Mouse (Mus musculus) stomach, embryonic 16.5 days (tissue): ENCODE measurements at regions not wholly inside any gene's neighbourhood (a gene's known extent, or its start where the extent isn't known, plus 50 kb on each side); places are given as distances from the start of the nearest gene placed in this dataset.

Source experiments
- ATAC-seq: fragments of 200-750 bp; cut with Nextera tagmentation; 2 replicates; pipeline ENCODE4 v1.8.0; 2017; ENCODE audit warnings: moderate number of reproducible peaks, moderate TSS enrichment; ENCODE audit not compliant: insufficient read depth, low FRiP score
- H3K27ac ChIP-seq: fragments of 300-500 bp; sonication (generic); 2 replicates; pipeline ENCODE4 v1.5.1; 2014; ENCODE audit warnings: low read length
- H3K27me3 ChIP-seq: fragments of 300-500 bp; sonication (generic); 2 replicates; pipeline ENCODE4 v1.6.1; 2014; ENCODE audit warnings: low read length, control low read depth, mixed read lengths; ENCODE audit not compliant: control insufficient read depth, insufficient read depth
- H3K36me3 ChIP-seq: fragments of 300-500 bp; sonication (generic); 2 replicates; pipeline ENCODE4 v1.6.1; 2014; ENCODE audit warnings: low read length; ENCODE audit not compliant: control insufficient read depth, insufficient read depth
- H3K4me1 ChIP-seq: fragments of 300-500 bp; sonication (generic); 2 replicates; pipeline ENCODE4 v1.6.1; 2014; ENCODE audit warnings: low read length, control low read depth, mixed read lengths; ENCODE audit not compliant: control insufficient read depth, insufficient read depth
- H3K4me2 ChIP-seq: fragments of 300-500 bp; sonication (generic); 2 replicates; pipeline ENCODE4 v1.6.1; 2014; ENCODE audit warnings: low read depth, low read length, mixed read lengths
- H3K4me3 ChIP-seq: fragments of 300-500 bp; sonication (generic); replicated peaks from 2 replicates; pipeline ENCODE4 v1.5.1; 2014; ENCODE audit warnings: mild to moderate bottlenecking, low read length
- H3K9ac ChIP-seq: fragments of 300-500 bp; sonication (generic); 2 replicates; pipeline ENCODE4 v1.6.1; 2014; ENCODE audit warnings: low read length
- H3K9me3 ChIP-seq: fragments of 300-500 bp; sonication (generic); replicated peaks from 2 replicates; pipeline ENCODE4 v1.6.1; 2016; ENCODE audit warnings: low read length, control low read depth; ENCODE audit not compliant: control insufficient read depth
- WGBS: fragments of 180-500 bp; shearing (Covaris S2); extraction: QIAGEN DNeasy Blood & Tissue Kit; methylation state at CpG from one replicate; pipeline ENCODE4 v1.1.7; 2014; 5-methylcytosine and 5-hydroxymethylcytosine counted together

DNA sequence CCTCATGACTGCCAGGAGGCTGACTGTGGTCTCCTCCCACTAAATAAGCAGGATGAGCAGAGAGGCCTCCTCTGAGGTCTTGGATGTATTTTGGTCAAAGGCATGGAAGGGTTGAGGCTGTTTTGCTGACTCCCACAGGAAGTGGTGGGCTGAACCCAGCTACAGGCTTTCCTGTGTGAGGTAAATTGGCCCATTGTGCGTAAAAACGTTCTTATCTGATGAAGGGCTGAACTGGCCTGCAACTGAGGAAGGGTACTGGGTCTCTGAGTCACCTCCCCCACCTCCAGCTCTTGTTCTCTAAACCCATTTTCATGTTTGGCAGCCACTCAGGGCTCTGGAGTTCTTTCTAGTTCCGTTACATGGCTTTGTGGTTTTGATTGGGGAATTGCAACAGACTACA is 138.7 kb downstream of the Cog6 start:
- H3K9ac ChIP-seq = no peak overlapping the region
- H3K9me3 ChIP-seq = no peaks in the 10 kb centered on the region
- H3K36me3 ChIP-seq = no peaks in the 10 kb centered on the region
- no peak overlapping the region for H3K4me3 ChIP-seq
- H3K27me3 ChIP-seq = no peaks in the 10 kb centered on the region
- WGBS = 61% methylated on average over 3 of the region's 3 CpGs
- no peak overlapping the region for H3K4me2 ChIP-seq
- H3K4me1 ChIP-seq = no peaks in the 10 kb centered on the region
- H3K27ac ChIP-seq = no peak overlapping the region
- no peak for ATAC-seq

DNA sequence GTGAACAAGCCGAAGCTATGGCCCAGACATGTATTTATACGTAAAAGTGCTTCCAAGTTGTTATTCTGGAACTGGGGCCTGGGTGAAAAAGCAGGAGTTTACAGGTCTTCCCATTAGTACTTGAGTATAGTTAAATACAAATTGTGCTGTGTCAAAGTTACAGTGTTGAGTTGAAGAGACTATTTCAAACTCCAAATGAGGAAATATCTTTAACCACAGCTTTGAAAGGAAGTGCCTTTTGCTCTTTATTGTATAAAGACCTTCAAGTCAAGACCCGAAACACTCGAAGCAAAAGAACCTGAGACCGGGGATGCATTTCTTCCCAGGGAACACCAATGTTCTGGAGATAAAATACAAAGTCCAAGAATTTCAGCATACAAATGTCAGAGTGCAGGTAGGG is 144.8 kb downstream of the Cog6 start:
- Histone ChIP-seq H3K4me1 (no peaks in the 10 kb centered on the region), H3K9me3 (no peaks in the 10 kb centered on the region), H3K36me3 (no peaks in the 10 kb centered on the region), H3K4me2 (no peak overlapping the region), H3K4me3 (no peak overlapping the region), H3K27me3 (no peaks in the 10 kb centered on the region), H3K27ac (no peak overlapping the region), H3K9ac (no peak overlapping the region)
- ATAC-seq = no peak
- WGBS = 81% methylated on average over 5 of the region's 5 CpGs

DNA sequence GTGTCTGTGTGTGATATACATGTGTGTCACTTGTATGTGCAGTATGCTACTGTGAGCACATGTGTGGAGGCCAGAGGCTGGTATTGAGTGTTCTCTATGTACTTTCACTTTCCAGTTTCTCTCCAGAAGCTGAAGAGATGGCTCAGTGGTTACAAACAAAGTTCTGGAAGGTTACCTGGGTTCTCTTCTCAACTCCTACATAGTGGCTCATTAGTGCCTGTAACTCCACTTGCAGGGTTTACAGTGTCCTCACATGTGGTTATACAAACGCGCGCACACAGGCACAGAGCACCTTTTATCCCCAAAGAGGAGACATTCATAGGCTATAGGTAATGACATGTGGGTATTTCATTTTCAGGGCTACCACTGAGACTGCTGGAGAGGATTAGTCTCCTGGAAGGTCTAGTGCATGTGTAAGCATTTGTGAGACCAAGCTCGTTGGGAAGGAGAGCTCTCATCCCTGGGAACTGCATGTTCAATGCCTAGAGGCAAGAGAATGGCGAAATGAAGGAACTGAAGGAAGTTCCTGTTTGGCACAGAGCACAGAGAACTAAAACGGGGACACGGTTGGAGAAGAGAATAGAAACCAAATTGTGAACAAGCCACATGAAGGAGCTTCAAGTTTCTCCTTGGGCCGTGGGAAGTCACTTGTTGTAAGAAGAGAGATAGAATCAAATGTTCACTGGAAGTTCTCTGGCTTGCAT is 153.7 kb downstream of the Cog6 start:
- Histone ChIP-seq H3K9ac (no peak overlapping the region), H3K9me3 (no peaks in the 10 kb centered on the region), H3K4me2 (no peak overlapping the region), H3K36me3 (no peaks in the 10 kb centered on the region), H3K4me3 (no peak overlapping the region), H3K27ac (no peak overlapping the region), H3K27me3 (no peaks in the 10 kb centered on the region), H3K4me1 (no peaks in the 10 kb centered on the region)
- ATAC-seq = no peak
- 85% methylated on average over 8 of the region's 8 CpGs for WGBS

DNA sequence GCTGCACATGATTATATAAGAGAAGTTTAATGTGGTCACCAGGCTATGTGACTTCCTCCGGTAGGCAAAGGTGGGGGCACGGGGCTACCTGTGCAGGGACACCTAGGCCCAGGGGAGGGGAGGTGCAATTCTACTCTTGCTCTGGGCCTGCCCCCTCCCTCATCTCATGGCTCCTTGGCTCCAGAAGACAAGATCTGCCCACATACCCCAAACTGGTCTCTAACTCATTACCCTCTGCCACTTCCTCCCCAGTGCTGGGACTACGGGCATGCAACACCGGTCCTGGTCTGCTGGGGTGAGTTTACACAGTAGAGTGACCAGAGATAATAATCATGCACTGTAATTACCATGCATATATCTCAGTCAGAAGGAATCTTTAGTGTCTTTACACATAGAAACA is 155.0 kb downstream of the Cog6 start:
- ATAC-seq = no peak
- H3K27me3 ChIP-seq = no peaks in the 10 kb centered on the region
- H3K4me3 ChIP-seq = no peak overlapping the region
- H3K36me3 ChIP-seq = no peaks in the 10 kb centered on the region
- 82% methylated on average over 4 of the region's 4 CpGs for WGBS
- no peak overlapping the region for H3K4me2 ChIP-seq
- no peaks in the 10 kb centered on the region for H3K4me1 ChIP-seq
- H3K9me3 ChIP-seq = no peaks in the 10 kb centered on the region
- no peak overlapping the region for H3K9ac ChIP-seq
- H3K27ac ChIP-seq = no peak overlapping the region

DNA sequence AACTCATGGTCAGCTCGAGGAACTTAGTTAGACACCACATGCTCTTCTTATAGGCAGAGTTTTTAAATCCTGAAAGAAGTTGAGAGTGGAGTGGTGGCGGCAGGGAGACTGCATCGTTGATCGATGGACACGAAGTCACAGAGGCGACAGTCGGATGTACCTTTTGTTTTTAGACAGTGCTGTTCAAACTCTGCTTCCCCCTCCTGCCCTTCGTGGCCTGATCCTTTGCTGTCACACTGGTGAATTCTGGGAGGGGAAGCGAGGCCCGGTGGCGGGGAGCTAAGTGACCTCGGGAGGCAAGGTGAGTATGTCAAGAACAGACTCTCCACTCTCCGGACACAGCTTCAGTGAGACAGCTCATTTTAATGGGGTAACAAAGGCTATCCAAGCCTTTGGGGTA is 155.5 kb downstream of the Cog6 start:
- Histone ChIP-seq H3K4me1 (no peaks in the 10 kb centered on the region), H3K4me3 (no peak overlapping the region), H3K9ac (no peak overlapping the region), H3K36me3 (no peaks in the 10 kb centered on the region), H3K27me3 (no peaks in the 10 kb centered on the region), H3K9me3 (no peaks in the 10 kb centered on the region), H3K4me2 (no peak overlapping the region), H3K27ac (no peak overlapping the region)
- WGBS = 81% methylated on average over 13 of the region's 13 CpGs
- no peak for ATAC-seq

DNA sequence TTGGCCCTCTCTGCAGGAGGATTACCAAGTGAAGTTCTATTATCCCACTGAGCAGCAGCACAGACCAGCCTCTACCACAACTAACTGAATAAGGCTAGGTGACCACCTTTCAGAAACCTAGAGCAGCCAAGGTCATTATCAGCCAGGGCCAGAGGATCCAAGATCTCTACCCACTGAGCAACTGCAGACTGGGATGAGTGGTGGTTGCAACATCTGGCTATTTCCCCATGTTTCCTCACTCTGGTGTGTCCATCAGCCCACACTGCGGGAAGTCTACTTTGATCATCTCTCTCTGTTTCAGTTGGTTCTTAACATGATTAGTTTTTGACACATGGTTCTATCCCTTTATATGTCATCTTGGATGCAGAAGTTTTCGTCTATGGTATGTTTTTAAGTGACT is 157.2 kb downstream of the Cog6 start:
- WGBS = 85% methylated on average over 2 of the region's 2 CpGs
- H3K4me1 ChIP-seq = no peaks in the 10 kb centered on the region
- no peak overlapping the region for H3K4me2 ChIP-seq
- H3K4me3 ChIP-seq = no peak overlapping the region
- no peaks in the 10 kb centered on the region for H3K36me3 ChIP-seq
- H3K9me3 ChIP-seq = no peaks in the 10 kb centered on the region
- no peaks in the 10 kb centered on the region for H3K27me3 ChIP-seq
- no peak overlapping the region for H3K27ac ChIP-seq
- no peak for ATAC-seq
- H3K9ac ChIP-seq = no peak overlapping the region

DNA sequence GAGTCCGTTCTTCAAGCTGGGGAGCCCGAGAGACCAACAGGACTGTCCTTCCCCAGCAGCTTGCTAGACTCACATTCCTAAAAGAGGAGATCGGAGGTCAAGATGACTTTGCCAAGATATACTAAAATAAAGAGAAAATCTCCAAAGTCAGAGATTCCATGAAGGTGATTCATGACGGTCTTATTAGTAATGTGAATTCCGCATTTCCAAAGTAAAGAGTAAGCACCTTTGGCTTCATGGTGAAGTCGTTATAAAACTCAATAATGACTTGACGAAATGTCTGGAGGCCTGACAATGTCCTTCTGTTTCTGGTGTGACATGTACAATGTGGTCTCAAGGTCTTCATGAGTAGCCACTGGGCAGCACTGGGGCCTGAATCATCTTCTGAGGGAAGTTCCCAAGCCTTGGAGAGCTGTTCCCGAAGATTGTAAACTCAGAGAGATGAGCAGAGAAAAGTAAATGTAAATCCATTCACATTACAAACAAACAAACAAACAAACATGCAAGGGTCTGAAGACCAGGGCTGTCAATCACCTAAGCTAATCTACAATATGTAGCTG is 157.7 kb downstream of the Cog6 start:
- no peak overlapping the region for H3K27ac ChIP-seq
- H3K4me2 ChIP-seq = no peak overlapping the region
- no peak for ATAC-seq
- H3K27me3 ChIP-seq = no peaks in the 10 kb centered on the region
- no peaks in the 10 kb centered on the region for H3K36me3 ChIP-seq
- WGBS = 87% methylated on average over 8 of the region's 8 CpGs
- H3K4me1 ChIP-seq = no peaks in the 10 kb centered on the region
- no peaks in the 10 kb centered on the region for H3K9me3 ChIP-seq
- H3K4me3 ChIP-seq = no peak overlapping the region
- no peak overlapping the region for H3K9ac ChIP-seq

DNA sequence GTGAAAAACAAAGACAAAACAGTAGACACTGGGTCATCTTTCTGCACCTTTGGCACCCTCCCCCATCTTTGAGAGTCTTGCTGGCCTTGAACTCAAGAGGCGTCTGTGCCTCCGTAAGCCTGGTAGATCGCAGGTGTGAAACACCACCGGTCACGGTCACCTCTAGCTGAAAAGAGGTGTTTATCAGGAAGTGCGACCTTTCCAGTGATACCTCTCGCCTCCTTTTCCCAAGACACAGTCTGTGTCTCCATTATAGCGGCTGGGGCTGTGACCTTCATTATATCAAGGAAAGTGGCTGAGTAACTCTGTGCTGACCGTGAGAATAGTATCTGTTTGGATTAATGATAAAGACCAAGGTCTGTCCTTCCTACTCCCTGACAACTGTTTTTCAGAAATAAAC is 158.8 kb downstream of the Cog6 start:
- Histone ChIP-seq H3K27me3 (no peaks in the 10 kb centered on the region), H3K4me1 (no peaks in the 10 kb centered on the region), H3K36me3 (no peaks in the 10 kb centered on the region), H3K4me3 (no peak overlapping the region), H3K9me3 (no peaks in the 10 kb centered on the region), H3K9ac (no peak overlapping the region), H3K27ac (no peak overlapping the region), H3K4me2 (no peak overlapping the region)
- WGBS = 82% methylated on average over 9 of the region's 9 CpGs
- no peak for ATAC-seq

DNA sequence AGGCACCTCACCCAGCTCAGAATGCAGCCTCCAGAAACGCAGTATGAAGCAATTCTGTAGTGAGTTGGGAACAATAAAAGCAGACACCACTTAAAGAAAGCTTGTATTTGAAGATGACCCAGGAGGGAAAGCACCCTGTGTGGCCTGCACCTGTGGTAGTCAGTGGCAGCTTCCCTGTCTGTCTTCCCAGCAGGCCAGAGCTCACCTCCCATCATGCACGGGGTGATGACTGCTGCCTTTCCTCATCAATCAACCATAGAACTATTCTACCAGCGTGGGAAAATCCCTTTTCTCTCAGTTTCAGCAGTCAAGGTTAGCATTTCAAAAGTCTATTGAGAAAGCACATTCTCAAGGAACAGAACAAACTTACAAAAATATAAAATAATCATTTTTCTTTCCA is 160.0 kb downstream of the Cog6 start:
- 32% methylated on average over 3 of the region's 3 CpGs for WGBS
- ATAC-seq = no peak
- H3K4me2 ChIP-seq = no peak overlapping the region

More for the DNA sequence above, 160.0 kb downstream of the Cog6 start:
- Histone ChIP-seq H3K27ac (no peak overlapping the region), H3K4me1 (no peaks in the 10 kb centered on the region), H3K9me3 (no peaks in the 10 kb centered on the region), H3K27me3 (no peaks in the 10 kb centered on the region), H3K36me3 (no peaks in the 10 kb centered on the region), H3K9ac (no peak overlapping the region), H3K4me3 (no peak overlapping the region)
